Mouse (Mus musculus) adrenal gland, adult (tissue): ENCODE measurements around the gene Nxph4.

ENCODE experiments used
- DNase-seq, 2 experiments: peaks; one replicate each; pipeline ENCODE4 v3.0.0; 2022 to 2023; ENCODE audit warnings: low spot score in 1 of 2; ENCODE audit not compliant: inconsistent age in 2 of 2

Nxph4 gene

GRCm38 (mm10) chr10:127534036-127534928 is at the start of gene Nxph4:
TSS of gene Nxph4 (minus strand) at chr10:127534559.
- peak in 1 of 2 experiments; percentile 68 for DNase-seq

GRCm38 (mm10) chr10:127583649-127584048 is 49.3 kb upstream of the Nxph4 start:
- DNase-seq: no peak

GRCm38 (mm10) chr10:127581291-127581690 is 46.9 kb upstream of the Nxph4 start:
- DNase-seq: peak; percentile 66 to 81

- no peak for DNase-seq
Observed at GRCm38 (mm10) chr10:127577982-127578381, 43.6 kb upstream of the Nxph4 start.

- peak in 1 of 2 experiments; percentile 69 for DNase-seq
Observed at GRCm38 (mm10) chr10:127577156-127577555, 42.8 kb upstream of the Nxph4 start.

- peak; percentile 87 to 96 for DNase-seq
Observed at GRCm38 (mm10) chr10:127576381-127576961, 42.1 kb upstream of the Nxph4 start.

- DNase-seq: no peak
Observed at GRCm38 (mm10) chr10:127575741-127576140, 41.4 kb upstream of the Nxph4 start.

GRCm38 (mm10) chr10:127572281-127572680 is 37.9 kb upstream of the Nxph4 start:
- DNase-seq: peak in 1 of 2 experiments; percentile 57

GRCm38 (mm10) chr10:127570937-127571641 is 36.7 kb upstream of the Nxph4 start:
- peak in 1 of 2 experiments; percentile 79 for DNase-seq

- peak in 1 of 2 experiments; percentile 47 for DNase-seq
Observed at GRCm38 (mm10) chr10:127570384-127570783, 36.0 kb upstream of the Nxph4 start.

GRCm38 (mm10) chr10:127569450-127569849 is 35.1 kb upstream of the Nxph4 start:
- peak; percentile 75 to 94 for DNase-seq

GRCm38 (mm10) chr10:127566553-127567326 is 32.4 kb upstream of the Nxph4 start:
- DNase-seq: peak; percentile 78 to 90

- peak; percentile 52 to 65 for DNase-seq
Observed at GRCm38 (mm10) chr10:127564301-127564700, 29.9 kb upstream of the Nxph4 start.

- DNase-seq: no peak
Observed at GRCm38 (mm10) chr10:127563840-127564239, 29.5 kb upstream of the Nxph4 start.

GRCm38 (mm10) chr10:127561145-127561544 is 26.8 kb upstream of the Nxph4 start:
- no peak for DNase-seq

- DNase-seq: no peak
Observed at GRCm38 (mm10) chr10:127557397-127557796, 23.0 kb upstream of the Nxph4 start.

- peak in 1 of 2 experiments; percentile 55 for DNase-seq
Observed at GRCm38 (mm10) chr10:127555703-127556102, 21.3 kb upstream of the Nxph4 start.

- DNase-seq: no peak
Observed at GRCm38 (mm10) chr10:127549892-127550291, 15.5 kb upstream of the Nxph4 start.

GRCm38 (mm10) chr10:127548236-127548635 is 13.9 kb upstream of the Nxph4 start:
- DNase-seq: no peak

- DNase-seq: no peak
Observed at GRCm38 (mm10) chr10:127546505-127546904, 12.1 kb upstream of the Nxph4 start.

GRCm38 (mm10) chr10:127544375-127544774 is 10.0 kb upstream of the Nxph4 start:
- DNase-seq: peak; percentile 59 to 65
